Mouse (Mus musculus): ENCODE data around the gene Gpr135.
"Not testable (repeated sequence)": the region's sequence is repeated elsewhere in the genome, so short reads cannot be mapped to it uniquely, and the experiment has no call there.

The Gpr135 gene

GRCm38 (mm10) chr12:72052571-72052970, 18.4 kb downstream of the Gpr135 start:
- no peak for DNase-seq (ENCODE audit: low read depth)

DNA sequence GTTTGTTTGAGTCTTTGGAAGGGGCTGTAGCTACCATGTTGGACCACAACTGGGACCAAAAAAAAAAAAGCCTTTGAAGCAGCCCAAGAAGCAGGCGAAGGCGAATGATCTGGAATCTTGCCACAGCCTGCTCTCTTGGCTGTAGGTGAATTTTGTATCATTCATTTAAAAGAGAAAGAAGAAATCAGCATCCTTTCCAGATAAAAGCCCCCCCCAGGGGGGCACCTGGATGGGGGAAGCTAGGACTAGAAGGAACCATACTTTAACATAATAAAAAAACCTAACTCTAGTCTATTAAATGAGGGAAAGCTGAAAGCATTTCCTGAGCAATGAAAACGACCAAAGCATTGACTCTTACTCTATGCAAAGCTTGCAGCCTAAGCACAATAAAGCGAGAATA, 20.1 kb downstream of the Gpr135 start:
- DNase-seq (ENCODE audit: low read depth): no peak

GRCm38 (mm10) chr12:72050156-72050555, 20.8 kb downstream of the Gpr135 start:
- not testable (repeated sequence) for DNase-seq (ENCODE audit: low read depth)

DNA sequence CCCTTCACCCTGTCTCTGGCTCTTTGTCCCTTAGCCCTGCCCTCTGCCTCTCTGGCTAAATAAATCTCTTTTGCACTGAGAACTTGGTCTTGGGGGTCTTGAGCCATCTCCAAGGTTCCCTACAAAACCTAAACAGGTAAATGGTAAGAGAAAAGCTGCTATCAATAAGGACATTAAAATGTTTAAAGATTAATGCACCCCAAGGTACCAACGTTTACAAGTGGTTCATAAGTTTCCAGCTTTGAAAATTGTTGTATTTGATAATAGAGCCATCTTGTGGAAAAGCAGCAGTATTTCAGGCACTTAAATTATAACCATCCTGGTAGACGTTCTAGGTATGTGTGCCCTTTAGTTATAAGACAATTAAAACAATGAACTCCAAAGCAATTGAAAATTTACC, 23.4 kb downstream of the Gpr135 start:
- no peak for DNase-seq (ENCODE audit: low read depth)

DNA sequence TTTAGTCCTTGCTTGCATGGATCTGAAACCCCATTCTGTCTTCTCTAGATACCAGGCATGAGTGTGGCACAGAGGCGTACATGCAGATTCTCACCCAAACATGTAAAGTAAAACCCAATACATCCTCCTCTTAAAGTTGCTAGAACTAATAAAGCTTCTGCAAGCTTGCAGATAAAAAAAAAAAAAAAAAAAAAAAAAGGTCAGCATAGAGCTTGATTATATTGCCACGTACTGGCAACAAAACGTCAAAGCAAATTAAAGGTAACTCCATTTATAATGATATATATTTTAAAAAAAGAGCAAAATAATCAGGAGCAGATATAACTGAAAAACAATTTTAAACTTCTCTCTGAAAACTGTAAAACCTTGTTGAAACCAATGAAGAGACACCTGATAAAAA, 29.7 kb downstream of the Gpr135 start:
- DNase-seq (ENCODE audit: low read depth): no peak

DNA sequence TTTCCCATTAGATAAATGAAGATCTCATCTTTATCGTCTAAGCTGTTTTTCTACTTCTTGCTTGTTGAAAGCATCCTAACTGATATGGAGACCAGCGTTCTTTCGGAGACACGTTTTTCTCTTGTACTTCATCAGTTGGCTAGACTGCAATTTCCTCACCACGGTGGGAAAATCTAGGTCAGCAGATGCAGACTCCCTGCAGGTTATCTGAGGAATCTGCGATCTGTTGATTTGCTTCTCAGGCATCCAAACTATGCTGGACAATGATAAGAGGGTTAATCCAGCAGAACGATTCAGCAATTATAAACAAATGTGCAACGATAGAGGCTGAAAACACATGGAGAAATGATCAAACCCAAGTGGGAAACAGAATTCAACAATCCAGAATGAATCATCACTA, 31.4 kb downstream of the Gpr135 start:
- no peak for DNase-seq (ENCODE audit: low read depth)

DNA sequence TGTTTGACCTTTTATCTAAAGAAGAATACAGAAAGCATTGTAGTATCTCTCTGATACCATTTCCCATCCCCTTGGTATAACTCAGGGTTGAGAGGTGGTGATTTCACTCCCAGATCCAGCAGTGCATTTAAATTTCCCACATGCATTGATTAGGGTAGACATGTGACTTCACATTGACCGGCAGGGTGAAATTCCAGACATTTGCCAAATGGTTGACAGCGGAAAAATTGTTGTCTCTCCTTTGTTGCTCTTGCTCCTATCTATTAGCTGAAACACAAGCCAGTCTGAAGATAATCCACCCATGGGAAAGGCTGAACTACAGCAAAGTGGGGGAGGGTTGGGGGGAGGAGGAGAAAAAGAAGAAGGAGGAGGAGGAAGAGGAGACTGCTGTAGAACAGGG, 32.1 kb downstream of the Gpr135 start:
- no peak for DNase-seq (ENCODE audit: low read depth)

DNA sequence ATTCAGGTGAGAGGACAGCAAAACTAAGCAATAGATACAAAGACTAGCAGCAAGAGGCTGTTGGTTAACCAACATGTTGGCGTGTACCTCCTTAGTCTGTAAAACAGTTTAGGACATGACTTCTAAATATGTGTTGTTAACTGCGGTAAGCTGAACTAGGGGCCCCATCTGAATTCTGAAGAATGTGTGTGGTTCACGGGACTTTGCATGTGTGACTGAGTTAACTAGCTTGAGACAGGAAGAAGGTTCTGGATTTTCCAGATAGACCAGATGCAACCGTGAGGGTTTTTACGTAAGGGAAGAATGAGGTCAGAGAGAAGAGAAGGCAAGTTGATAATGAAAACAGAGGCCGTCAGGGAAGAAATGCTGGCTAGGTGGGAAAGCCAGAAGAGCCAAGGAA, 33.9 kb downstream of the Gpr135 start:
- no peak for DNase-seq (ENCODE audit: low read depth)

- DNase-seq (ENCODE audit: low read depth): no peak
Measured at GRCm38 (mm10) chr12:72036097-72036661, 34.7 kb downstream of the Gpr135 start.

GRCm38 (mm10) chr12:72031794-72032193, 39.1 kb downstream of the Gpr135 start:
- no peak for DNase-seq (ENCODE audit: low read depth)

DNA sequence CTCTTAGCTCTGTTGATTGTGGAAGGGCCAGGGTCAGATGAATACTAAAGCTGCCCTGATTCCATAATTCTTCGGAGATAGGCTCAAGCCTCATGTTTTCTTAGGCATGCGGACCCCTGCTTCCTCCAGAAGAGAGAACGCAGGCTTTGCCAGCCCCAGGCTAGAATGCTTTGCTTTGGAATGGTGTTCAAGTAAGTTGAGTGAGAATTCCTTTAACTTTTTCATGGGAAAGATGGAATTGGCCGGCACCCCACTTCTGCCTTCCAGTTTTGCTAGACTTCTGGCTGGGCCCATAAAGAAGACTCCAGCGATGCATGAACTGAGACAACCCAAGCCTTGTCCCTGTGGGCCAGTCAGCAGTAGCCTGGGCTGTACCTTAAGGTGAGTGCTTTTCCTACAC, 39.8 kb downstream of the Gpr135 start:
- no peak for DNase-seq (ENCODE audit: low read depth)

DNA sequence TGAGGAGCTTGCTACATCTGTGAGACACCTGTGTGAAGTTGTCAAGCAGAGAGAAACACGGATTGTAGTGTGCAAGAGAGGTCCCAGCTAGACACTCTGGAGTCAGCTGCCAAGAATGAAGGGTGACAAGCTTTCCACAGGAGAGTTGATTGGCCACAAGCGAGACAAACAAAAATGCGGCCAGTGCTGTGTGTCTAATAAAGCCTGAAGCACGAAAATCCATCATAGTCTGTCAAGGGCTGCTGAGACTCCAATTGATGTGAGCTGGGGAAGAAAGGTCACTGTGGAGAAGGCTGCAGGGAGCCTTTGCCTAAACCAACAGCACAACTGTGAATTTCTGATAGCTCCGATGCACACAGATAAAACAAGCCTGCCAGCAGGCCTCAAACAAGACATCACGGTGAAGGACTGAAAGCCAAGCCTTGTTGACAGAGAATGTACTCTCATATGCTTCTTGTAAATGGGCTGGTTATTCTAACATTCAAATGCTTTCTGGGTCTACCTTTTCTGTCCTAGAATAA, 45.6 kb downstream of the Gpr135 start:
- DNase-seq (ENCODE audit: low read depth): no peak

DNA sequence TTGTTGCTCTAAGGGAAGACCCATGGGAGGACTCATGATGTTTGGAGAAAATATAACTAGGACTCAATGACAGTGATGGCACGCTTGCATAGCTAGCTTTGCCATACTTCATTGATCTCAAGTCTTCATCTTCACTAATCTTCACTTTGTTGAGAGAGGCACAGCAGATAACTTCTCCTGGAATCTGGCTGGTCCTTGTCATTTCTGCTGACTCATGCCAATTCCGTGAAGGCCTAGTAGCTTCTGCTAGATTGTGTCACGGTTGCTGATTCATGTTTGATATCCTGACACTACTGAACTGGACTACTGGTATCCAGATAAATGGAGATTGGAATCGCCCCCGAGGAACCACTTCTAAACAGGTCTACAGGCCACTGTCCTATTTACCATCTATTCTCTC, 47.4 kb downstream of the Gpr135 start:
- DNase-seq (ENCODE audit: low read depth): no peak

GRCm38 (mm10) chr12:72022790-72023189, 48.1 kb downstream of the Gpr135 start:
- no peak for DNase-seq (ENCODE audit: low read depth)

- no peak for DNase-seq (ENCODE audit: low read depth)
Measured at GRCm38 (mm10) chr12:72021543-72021942, 49.4 kb downstream of the Gpr135 start.

DNA sequence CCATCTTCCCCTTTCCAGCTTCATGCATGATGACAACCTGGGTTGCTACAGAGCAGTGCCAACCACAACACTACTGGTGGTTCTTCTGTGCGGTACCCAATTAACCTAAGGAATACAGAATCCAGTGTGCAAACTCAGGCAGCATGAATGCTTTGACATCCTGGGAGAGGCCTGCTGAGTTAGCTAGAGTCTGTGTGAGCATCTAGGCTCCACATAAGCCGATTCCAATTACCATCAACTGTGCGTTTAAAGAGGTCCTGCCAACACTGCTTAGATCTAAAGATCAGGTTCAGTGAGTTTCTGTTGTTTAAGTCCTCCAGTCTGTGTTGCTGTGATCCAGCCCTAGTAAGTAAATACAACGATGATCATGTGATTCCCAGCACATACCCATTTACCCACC, 50.6 kb downstream of the Gpr135 start:
- DNase-seq (ENCODE audit: low read depth): no peak
